Mouse (Mus musculus) ES-E14 (cell line): ENCODE measurements around the gene Cwf19l1.

ENCODE experiments used
- MAFK ChIP-seq: IDR thresholded peaks from 2 replicates; pipeline ENCODE4 v1.6.1; 2014; ENCODE audit warnings: mild to moderate bottlenecking, low read depth, low read length, inconsistent platforms; ENCODE audit not compliant: insufficient read depth
- ZC3H11A ChIP-seq: IDR thresholded peaks from 2 replicates; pipeline ENCODE4 v1.6.1; 2012; ENCODE audit warnings: low read depth, mild to moderate bottlenecking, inconsistent platforms, low read length, borderline replicate concordance

DNA sequence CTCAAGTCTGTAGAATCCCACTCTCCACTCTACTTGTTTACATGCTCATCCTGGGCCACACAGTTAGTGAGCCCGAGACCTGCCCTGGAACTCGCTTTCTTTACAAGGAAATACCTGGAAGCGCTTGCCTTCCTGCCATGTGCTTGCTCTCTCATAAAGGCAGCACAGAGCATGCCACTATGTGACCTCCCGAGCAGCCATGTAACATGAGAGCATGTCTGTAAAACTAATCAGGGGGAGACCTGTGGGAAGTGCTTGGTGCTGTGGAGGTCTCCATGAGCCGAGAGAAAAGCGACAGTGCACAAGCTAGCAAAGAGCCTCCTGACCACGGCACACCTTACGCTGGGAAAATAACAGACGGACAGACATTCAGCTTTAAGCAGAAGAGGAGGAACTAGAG is 59.2 kb downstream of the Cwf19l1 start:
- TF ChIP-seq MAFK (no peak), ZC3H11A (no peak)
